Mouse (Mus musculus): ENCODE data around the gene Ybx2. TPM values are rescaled to one million over a fixed set of nuclear protein-coding genes. Genes with fewer than 3 reads are reported as not detected.

Gene Ybx2
- polyA plus RNA-seq, 1 experiment from 2014 or later: 7.1 TPM

DNA sequence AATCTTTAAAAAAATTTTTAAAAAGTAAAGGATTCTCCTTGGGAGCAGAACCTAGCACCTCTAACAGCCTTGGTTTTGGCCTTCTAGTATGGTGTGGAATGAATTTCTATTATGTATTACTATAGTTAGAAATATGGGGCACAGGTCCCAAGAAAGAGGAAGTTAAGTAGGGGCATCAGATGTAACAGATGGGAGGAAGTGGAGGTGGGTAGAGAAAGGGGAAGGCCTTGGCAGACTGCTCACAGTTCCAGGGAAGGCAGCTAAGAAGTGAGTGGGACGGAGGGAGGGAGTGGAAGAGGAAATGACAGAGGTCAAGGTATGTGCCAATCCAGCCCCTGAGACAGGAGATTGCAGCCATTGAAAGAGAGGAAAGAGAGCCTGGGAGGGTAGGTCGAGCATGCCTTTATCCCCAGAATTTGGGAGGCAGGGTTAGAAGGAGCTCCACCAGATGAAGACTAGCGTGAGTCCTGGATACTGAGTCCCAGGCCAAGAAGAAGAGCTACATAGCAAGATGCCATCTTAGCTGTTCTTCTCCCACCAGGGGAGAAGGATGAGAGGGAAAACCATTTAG lies 4.5 kb upstream of the Ybx2 start:
- Histone ChIP-seq H3K36me3 (replicated peaks; ENCODE audit: control insufficient read depth, insufficient read depth) (no peaks in the 10 kb centered on the region), H3K4me2 (replicated peaks) (no peak overlapping the region), H3K4me1 (replicated peaks; ENCODE audit: control insufficient read depth, insufficient read depth, low read length) (no peaks in the 10 kb centered on the region; the same call in 1 of the 2 replicates), H3K4me3 (replicated peaks; ENCODE audit: low read length) (no peak overlapping the region), H3K9ac (no peak overlapping the region), H3K27me3 (ENCODE audit: control insufficient read depth, insufficient read depth, low read length) (peaks cover 10% of the 10 kb centered on the region; the same call in 1 of the 2 replicates), H3K27ac (no peak overlapping the region), H3K9me3 (ENCODE audit: control insufficient read depth, low read length) (no peaks in the 10 kb centered on the region)
- 68% methylated on average over 3 of the region's 3 CpGs for WGBS
- DNase-seq (ENCODE audit: low spot score) (no peak), ATAC-seq (ENCODE audit: low FRiP score) (no peak)

- ATAC-seq (ENCODE audit: low FRiP score) (no peak), DNase-seq (ENCODE audit: low spot score) (no peak)
- H3K36me3 ChIP-seq (replicated peaks; ENCODE audit: control insufficient read depth, insufficient read depth): no peaks in the 10 kb centered on the region
- H3K4me1 ChIP-seq (replicated peaks; ENCODE audit: control insufficient read depth, insufficient read depth, low read length): no peaks in the 10 kb centered on the region; the same call in 1 of the 2 replicates
- no peaks in the 10 kb centered on the region for H3K9me3 ChIP-seq (ENCODE audit: control insufficient read depth, low read length)
- H3K9ac ChIP-seq: no peak overlapping the region
- H3K27me3 ChIP-seq (ENCODE audit: control insufficient read depth, insufficient read depth, low read length): peaks cover 14% of the 10 kb centered on the region; the same call in 1 of the 2 replicates
- no peak overlapping the region for H3K4me3 ChIP-seq (replicated peaks; ENCODE audit: low read length)
- no peak overlapping the region for H3K27ac ChIP-seq
- H3K4me2 ChIP-seq (replicated peaks): no peak overlapping the region
- WGBS: 77% methylated on average over 8 of the region's 8 CpGs
Observed at GRCm38 (mm10) chr11:69931769-69932168, 3.8 kb upstream of the Ybx2 start.

- Histone ChIP-seq H3K4me2 (replicated peaks) (no peak overlapping the region), H3K9ac (no peak overlapping the region), H3K9me3 (ENCODE audit: control insufficient read depth, low read length) (no peaks in the 10 kb centered on the region), H3K27me3 (ENCODE audit: control insufficient read depth, insufficient read depth, low read length) (peaks cover 19% of the 10 kb centered on the region), H3K36me3 (replicated peaks; ENCODE audit: control insufficient read depth, insufficient read depth) (no peaks in the 10 kb centered on the region), H3K4me3 (replicated peaks; ENCODE audit: low read length) (no peak overlapping the region), H3K4me1 (replicated peaks; ENCODE audit: control insufficient read depth, insufficient read depth, low read length) (no peaks in the 10 kb centered on the region; the same call in 1 of the 2 replicates), H3K27ac (no peak overlapping the region)
- DNase-seq (ENCODE audit: low spot score) (no peak), ATAC-seq (ENCODE audit: low FRiP score) (no peak)
- 27% methylated on average over 3 of the region's 3 CpGs for WGBS
Observed at GRCm38 (mm10) chr11:69932254-69932653, 3.3 kb upstream of the Ybx2 start.

- H3K4me3 ChIP-seq (replicated peaks; ENCODE audit: low read length): no peak overlapping the region
- no peak overlapping the region for H3K4me2 ChIP-seq (replicated peaks)
- H3K4me1 ChIP-seq (replicated peaks; ENCODE audit: control insufficient read depth, insufficient read depth, low read length): no peaks in the 10 kb centered on the region; the same call in 1 of the 2 replicates
- WGBS: 79% methylated on average over 4 of the region's 4 CpGs
- no peak for DNase-seq (ENCODE audit: low spot score)
- no peak overlapping the region for H3K27ac ChIP-seq
- peaks cover 27% of the 10 kb centered on the region for H3K27me3 ChIP-seq (ENCODE audit: control insufficient read depth, insufficient read depth, low read length)
- no peaks in the 10 kb centered on the region for H3K9me3 ChIP-seq (ENCODE audit: control insufficient read depth, low read length)
- ATAC-seq (ENCODE audit: low FRiP score): no peak
- H3K36me3 ChIP-seq (replicated peaks; ENCODE audit: control insufficient read depth, insufficient read depth): no peaks in the 10 kb centered on the region
- no peak overlapping the region for H3K9ac ChIP-seq
Observed at GRCm38 (mm10) chr11:69933066-69933465, 2.5 kb upstream of the Ybx2 start.

- H3K4me2 ChIP-seq (replicated peaks): peak overlapping the region; percentile 29
- no peaks in the 10 kb centered on the region for H3K9me3 ChIP-seq (ENCODE audit: control insufficient read depth, low read length)
- no peaks in the 10 kb centered on the region; the same call in 1 of the 2 replicates for H3K4me1 ChIP-seq (replicated peaks; ENCODE audit: control insufficient read depth, insufficient read depth, low read length)
- H3K27ac ChIP-seq: no peak overlapping the region
- 1% methylated on average over 18 of the region's 18 CpGs for WGBS
- no peak overlapping the region for H3K9ac ChIP-seq
- peaks cover 36% of the 10 kb centered on the region for H3K27me3 ChIP-seq (ENCODE audit: control insufficient read depth, insufficient read depth, low read length)
- H3K4me3 ChIP-seq (replicated peaks; ENCODE audit: low read length): no peak overlapping the region; the same call in 1 of the 2 replicates
- no peaks in the 10 kb centered on the region for H3K36me3 ChIP-seq (replicated peaks; ENCODE audit: control insufficient read depth, insufficient read depth)
- DNase-seq (ENCODE audit: low spot score) (peak; percentile 90), ATAC-seq (ENCODE audit: low FRiP score) (no peak)
Observed at GRCm38 (mm10) chr11:69934169-69934568, 1.4 kb upstream of the Ybx2 start.

DNA sequence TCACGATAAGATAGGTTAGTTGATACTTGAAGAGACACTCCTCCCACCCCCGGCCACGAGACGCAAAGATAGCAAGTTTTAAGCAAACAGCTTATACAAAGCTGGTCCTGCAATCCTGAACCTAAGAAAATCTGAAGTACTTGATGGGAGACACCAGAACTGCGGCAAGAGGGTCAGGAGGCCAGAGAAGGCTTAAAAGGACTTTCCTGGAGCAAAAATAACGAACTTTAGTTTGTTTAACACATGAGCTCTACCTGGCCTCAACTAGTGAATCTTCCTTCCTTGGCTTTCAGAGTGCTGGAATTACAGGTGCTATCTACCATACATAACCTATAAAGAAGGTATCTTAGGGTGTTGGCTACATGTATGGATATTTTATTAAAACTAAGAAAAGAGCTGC lies 915 bp upstream of the Ybx2 start:
- H3K9ac ChIP-seq: no peak overlapping the region
- WGBS: 22% methylated on average over 6 of the region's 6 CpGs
- H3K4me2 ChIP-seq (replicated peaks): peak overlapping the region; percentile 99
- ATAC-seq (ENCODE audit: low FRiP score): no peak
- H3K4me3 ChIP-seq (replicated peaks; ENCODE audit: low read length): peak overlapping the region; percentile 61
- H3K27me3 ChIP-seq (ENCODE audit: control insufficient read depth, insufficient read depth, low read length): peaks cover 36% of the 10 kb centered on the region
- H3K36me3 ChIP-seq (replicated peaks; ENCODE audit: control insufficient read depth, insufficient read depth): no peaks in the 10 kb centered on the region
- DNase-seq (ENCODE audit: low spot score): no peak
- no peaks in the 10 kb centered on the region for H3K9me3 ChIP-seq (ENCODE audit: control insufficient read depth, low read length)
- no peaks in the 10 kb centered on the region; the same call in 1 of the 2 replicates for H3K4me1 ChIP-seq (replicated peaks; ENCODE audit: control insufficient read depth, insufficient read depth, low read length)
- no peak overlapping the region for H3K27ac ChIP-seq

- H3K27ac ChIP-seq: no peak overlapping the region
- H3K36me3 ChIP-seq (replicated peaks; ENCODE audit: control insufficient read depth, insufficient read depth): no peaks in the 10 kb centered on the region
- WGBS: 2% methylated on average over 28 of the region's 30 CpGs
- H3K9me3 ChIP-seq (ENCODE audit: control insufficient read depth, low read length): no peaks in the 10 kb centered on the region
- peak overlapping the region; percentile 63 for H3K9ac ChIP-seq
- ATAC-seq (ENCODE audit: low FRiP score): no peak
- peaks cover 36% of the 10 kb centered on the region for H3K27me3 ChIP-seq (ENCODE audit: control insufficient read depth, insufficient read depth, low read length)
- DNase-seq (ENCODE audit: low spot score): no peak
- peak overlapping the region; percentile 99 for H3K4me2 ChIP-seq (replicated peaks)
- no peaks in the 10 kb centered on the region; the same call in 1 of the 2 replicates for H3K4me1 ChIP-seq (replicated peaks; ENCODE audit: control insufficient read depth, insufficient read depth, low read length)
- peak overlapping the region; percentile 61 for H3K4me3 ChIP-seq (replicated peaks; ENCODE audit: low read length)
Observed at GRCm38 (mm10) chr11:69936156-69936555, 560 bp downstream of the Ybx2 start.

- Histone ChIP-seq H3K4me1 (replicated peaks; ENCODE audit: control insufficient read depth, insufficient read depth, low read length) (no peaks in the 10 kb centered on the region; the same call in 1 of the 2 replicates), H3K36me3 (replicated peaks; ENCODE audit: control insufficient read depth, insufficient read depth) (no peaks in the 10 kb centered on the region), H3K4me2 (replicated peaks) (peak overlapping the region; percentile 99), H3K9me3 (ENCODE audit: control insufficient read depth, low read length) (no peaks in the 10 kb centered on the region), H3K9ac (no peak overlapping the region), H3K27ac (no peak overlapping the region), H3K27me3 (ENCODE audit: control insufficient read depth, insufficient read depth, low read length) (peaks cover 36% of the 10 kb centered on the region), H3K4me3 (replicated peaks; ENCODE audit: low read length) (peak overlapping the region; percentile 61; the same call in 1 of the 2 replicates)
- ATAC-seq (ENCODE audit: low FRiP score): no peak
- WGBS: 37% methylated on average over 9 of the region's 9 CpGs
- no peak for DNase-seq (ENCODE audit: low spot score)
Observed at GRCm38 (mm10) chr11:69936714-69937347, 1.2 kb downstream of the Ybx2 start.

DNA sequence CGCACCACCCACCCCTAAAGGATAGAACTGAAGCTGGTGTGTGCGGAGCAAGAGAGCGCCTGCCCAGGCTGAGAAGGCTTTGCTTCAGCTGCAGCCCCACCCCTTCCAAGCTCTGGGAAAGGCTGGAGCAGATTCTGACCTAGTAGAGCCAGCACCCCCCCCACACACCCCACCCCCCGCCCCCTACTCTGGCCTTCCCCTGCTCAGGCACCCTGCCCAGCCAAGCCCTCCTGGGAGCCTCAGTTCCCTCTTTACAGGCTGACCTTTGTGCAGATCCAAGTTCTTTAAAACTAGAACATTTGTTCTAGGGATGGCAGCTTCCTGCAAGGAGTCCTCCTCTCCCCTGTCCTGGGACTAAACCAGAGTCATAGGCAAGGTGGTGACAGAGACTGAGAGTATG lies 1.8 kb downstream of the Ybx2 start:
- 39% methylated on average over 4 of the region's 4 CpGs for WGBS
- H3K4me3 ChIP-seq (replicated peaks; ENCODE audit: low read length): no peak overlapping the region
- no peak for ATAC-seq (ENCODE audit: low FRiP score)
- peaks cover 36% of the 10 kb centered on the region for H3K27me3 ChIP-seq (ENCODE audit: control insufficient read depth, insufficient read depth, low read length)
- H3K9me3 ChIP-seq (ENCODE audit: control insufficient read depth, low read length): no peaks in the 10 kb centered on the region
- H3K36me3 ChIP-seq (replicated peaks; ENCODE audit: control insufficient read depth, insufficient read depth): no peaks in the 10 kb centered on the region
- DNase-seq (ENCODE audit: low spot score): no peak
- H3K27ac ChIP-seq: no peak overlapping the region
- no peaks in the 10 kb centered on the region; the same call in 1 of the 2 replicates for H3K4me1 ChIP-seq (replicated peaks; ENCODE audit: control insufficient read depth, insufficient read depth, low read length)
- H3K9ac ChIP-seq: no peak overlapping the region
- no peak overlapping the region for H3K4me2 ChIP-seq (replicated peaks)
